Mouse (Mus musculus) midbrain, postnatal 0 days (tissue): ENCODE results near the gene Dgkg. TPM values are rescaled to one million over a fixed set of nuclear protein-coding genes. Genes with fewer than 3 reads are reported as not detected.

Source experiments
- ATAC-seq: fragments of 200-750 bp; cut with Nextera tagmentation; 2 replicates; pipeline ENCODE4 v1.8.0; 2017; ENCODE audit warnings: moderate number of reproducible peaks, mild to moderate bottlenecking, moderate TSS enrichment, moderate library complexity; ENCODE audit not compliant: low FRiP score
- DNase-seq: peaks from one replicate; pipeline ENCODE4 v3.0.0-alpha.2; 2015; ENCODE audit warnings: low spot score
- H3K27ac ChIP-seq: fragments of 300-500 bp; sonication (generic); 2 replicates; pipeline ENCODE4 v1.5.1; 2014; ENCODE audit warnings: low read depth, mild to moderate bottlenecking, low read length, mixed read lengths
- H3K27me3 ChIP-seq: fragments of 300-500 bp; sonication (generic); 2 replicates; pipeline ENCODE4 v1.6.1; 2014; ENCODE audit warnings: low read length, control low read depth, mixed read lengths; ENCODE audit not compliant: insufficient read depth
- H3K36me3 ChIP-seq: fragments of 300-500 bp; sonication (generic); 2 replicates; pipeline ENCODE4 v1.6.1; 2014; ENCODE audit warnings: low read length, control low read depth, mixed read lengths; ENCODE audit not compliant: insufficient read depth
- H3K4me1 ChIP-seq: fragments of 300-500 bp; sonication (generic); 2 replicates; pipeline ENCODE4 v1.6.1; 2014; ENCODE audit warnings: mild to moderate bottlenecking, control low read depth, antibody characterized with exemption, low read length, mixed read lengths; ENCODE audit not compliant: insufficient read depth
- H3K4me2 ChIP-seq: fragments of 300-500 bp; sonication (generic); 2 replicates; pipeline ENCODE4 v1.6.1; 2014; ENCODE audit warnings: low read depth, mild to moderate bottlenecking, low read length, mixed read lengths; ENCODE audit not compliant: poor library complexity, severe bottlenecking
- H3K4me3 ChIP-seq: fragments of 300-500 bp; sonication (generic); 2 replicates; pipeline ENCODE4 v1.5.1; 2014; ENCODE audit warnings: low read depth, mild to moderate bottlenecking, low read length, moderate library complexity
- H3K9ac ChIP-seq: fragments of 300-500 bp; sonication (generic); replicated peaks from 2 replicates; pipeline ENCODE4 v1.6.1; 2014; ENCODE audit warnings: mild to moderate bottlenecking, low read length, moderate library complexity, mixed read lengths; ENCODE audit not compliant: poor library complexity, severe bottlenecking
- H3K9me3 ChIP-seq: fragments of 300-500 bp; sonication (generic); 2 replicates; pipeline ENCODE4 v1.6.1; 2016; ENCODE audit warnings: low read length, control low read depth
- CTCF ChIP-seq: IDR thresholded peaks from 2 replicates; pipeline ENCODE4 v1.5.1; 2016; ENCODE audit warnings: antibody characterized with exemption, mild to moderate bottlenecking
- WGBS: fragments of 180-500 bp; shearing (Covaris S2); extraction: QIAGEN DNeasy Blood & Tissue Kit; methylation state at CpG from one replicate; pipeline ENCODE4 v1.1.7; 2014; 5-methylcytosine and 5-hydroxymethylcytosine counted together
- polyA plus RNA-seq: library from polyadenylated mRNA; unstranded; fragments of >200 nt; fragmentation: Nextera tagmentation; extraction: Ambion mirVana; gene quantifications from 2 replicates; pipeline ENCODE4 v1.2.1, GENCODE M21; 2015
- total RNA-seq: library from RNA; depleted of rRNA; stranded (reverse); fragments of >200 nt; gene quantifications from 2 replicates; pipeline ENCODE4 v1.2.3, GENCODE M21; 2014

Dgkg gene
- total and polyA plus RNA-seq, 2 experiments from 2014 or later: 5.5 to 8.2 TPM

DNA sequence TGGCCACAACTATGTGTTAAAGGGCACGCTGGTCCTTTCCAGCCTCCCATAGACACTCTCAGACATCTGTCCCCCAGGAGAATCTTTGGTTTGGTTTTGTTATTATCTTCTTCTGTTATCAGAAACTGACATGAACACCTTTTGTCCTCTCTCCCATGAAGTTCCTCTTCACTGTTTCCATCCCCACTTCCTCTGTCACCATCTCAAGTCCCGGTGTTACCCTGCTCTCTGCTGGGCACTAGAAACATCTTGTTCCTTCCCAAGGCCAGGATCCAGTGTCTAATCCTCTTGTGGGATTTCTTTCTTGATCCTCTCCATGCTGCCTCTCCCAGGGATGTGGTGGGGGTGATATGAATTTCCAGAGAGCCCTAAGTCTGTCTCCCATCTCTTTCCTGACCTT, 32.6 kb upstream of the Dgkg start:
- H3K4me1 ChIP-seq: no peaks in the 10 kb centered on the region
- no peak overlapping the region for H3K4me2 ChIP-seq
- no peaks in the 10 kb centered on the region for H3K27me3 ChIP-seq
- no peak overlapping the region for H3K27ac ChIP-seq
- DNase-seq (no peak), ATAC-seq (no peak)
- no peak overlapping the region for H3K9ac ChIP-seq
- 93% methylated on average over 2 of the region's 2 CpGs for WGBS
- H3K4me3 ChIP-seq: no peak overlapping the region
- H3K36me3 ChIP-seq: no peaks in the 10 kb centered on the region
- no peaks in the 10 kb centered on the region for H3K9me3 ChIP-seq
- TF ChIP-seq CTCF: no peak

- Histone ChIP-seq H3K4me1 (no peaks in the 10 kb centered on the region), H3K4me3 (no peak overlapping the region), H3K27me3 (no peaks in the 10 kb centered on the region), H3K9ac (no peak overlapping the region), H3K27ac (no peak overlapping the region), H3K36me3 (no peaks in the 10 kb centered on the region), H3K4me2 (no peak overlapping the region), H3K9me3 (no peaks in the 10 kb centered on the region)
- no peak for DNase-seq
- 82% methylated on average over 8 of the region's 8 CpGs for WGBS
- no peak for ATAC-seq
- TF ChIP-seq CTCF: no peak
Measured at GRCm38 (mm10) chr16:22687711-22688230, 30.8 kb upstream of the Dgkg start.

GRCm38 (mm10) chr16:22683605-22684004, 26.6 kb upstream of the Dgkg start:
- H3K27ac ChIP-seq: no peak overlapping the region
- no peaks in the 10 kb centered on the region for H3K4me1 ChIP-seq
- no peak for TF ChIP-seq CTCF
- 83% methylated on average over 3 of the region's 3 CpGs for WGBS
- H3K4me3 ChIP-seq: no peak overlapping the region
- ATAC-seq: no peak
- DNase-seq: no peak
- H3K9me3 ChIP-seq: no peaks in the 10 kb centered on the region
- H3K9ac ChIP-seq: no peak overlapping the region
- no peak overlapping the region for H3K4me2 ChIP-seq
- H3K27me3 ChIP-seq: no peaks in the 10 kb centered on the region
- H3K36me3 ChIP-seq: no peaks in the 10 kb centered on the region

DNA sequence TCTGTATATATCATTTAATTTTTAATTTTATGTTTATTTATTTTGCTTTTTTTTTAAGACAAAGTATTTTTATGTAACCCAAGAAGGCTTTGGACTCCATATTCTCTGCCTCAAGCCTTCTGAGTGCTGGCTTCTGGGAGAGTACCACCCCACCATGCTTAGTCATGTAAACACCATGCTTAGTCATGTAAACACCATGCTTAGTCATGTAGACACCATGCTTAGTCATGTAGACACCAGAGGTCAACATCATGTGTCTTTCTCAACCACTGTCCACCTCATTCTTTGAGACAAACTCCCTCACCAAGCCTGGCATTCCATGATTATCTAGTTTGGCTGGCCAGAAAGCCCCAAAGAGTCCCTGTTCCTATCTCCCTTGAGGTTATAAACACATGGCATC, 25.7 kb upstream of the Dgkg start:
- no peak overlapping the region for H3K27ac ChIP-seq
- no peaks in the 10 kb centered on the region for H3K27me3 ChIP-seq
- H3K9me3 ChIP-seq: no peaks in the 10 kb centered on the region
- TF ChIP-seq CTCF: no peak
- no peaks in the 10 kb centered on the region for H3K36me3 ChIP-seq
- H3K4me2 ChIP-seq: no peak overlapping the region
- DNase-seq (no peak), ATAC-seq (no peak)
- no peaks in the 10 kb centered on the region for H3K4me1 ChIP-seq
- no peak overlapping the region for H3K4me3 ChIP-seq
- no peak overlapping the region for H3K9ac ChIP-seq

- Histone ChIP-seq H3K4me1 (no peaks in the 10 kb centered on the region), H3K27me3 (no peaks in the 10 kb centered on the region), H3K4me3 (no peak overlapping the region), H3K9ac (no peak overlapping the region), H3K9me3 (no peaks in the 10 kb centered on the region), H3K27ac (no peak overlapping the region), H3K4me2 (no peak overlapping the region), H3K36me3 (no peaks in the 10 kb centered on the region)
- DNase-seq (no peak), ATAC-seq (no peak)
- WGBS: 68% methylated on average over 3 of the region's 3 CpGs
- TF ChIP-seq CTCF: no peak
Measured at GRCm38 (mm10) chr16:22679641-22680040, 22.6 kb upstream of the Dgkg start.

DNA sequence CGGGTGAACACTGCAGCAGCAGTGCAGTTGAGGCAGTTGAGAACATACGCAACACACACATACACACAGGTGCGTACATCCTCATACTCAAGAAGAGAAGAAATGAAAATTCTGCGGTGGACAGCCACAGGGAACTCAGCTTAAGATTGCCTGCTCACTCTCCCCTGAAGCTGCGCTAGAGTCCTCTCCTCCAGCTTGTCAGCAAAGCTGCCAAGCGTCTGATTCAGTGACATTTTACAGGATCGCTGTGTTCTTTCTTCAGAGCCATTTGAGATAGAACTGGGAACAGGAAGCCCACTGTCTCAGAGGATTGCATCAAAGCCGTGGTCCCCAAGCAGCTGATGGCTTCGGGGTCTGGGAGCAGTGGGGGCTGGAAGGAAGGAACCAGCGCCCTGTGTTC, 17.6 kb upstream of the Dgkg start:
- no peaks in the 10 kb centered on the region for H3K36me3 ChIP-seq
- WGBS: 85% methylated on average over 10 of the region's 10 CpGs
- no peak overlapping the region for H3K4me2 ChIP-seq
- no peak overlapping the region for H3K4me3 ChIP-seq
- H3K27ac ChIP-seq: no peak overlapping the region
- H3K27me3 ChIP-seq: no peaks in the 10 kb centered on the region
- H3K9me3 ChIP-seq: no peaks in the 10 kb centered on the region
- no peak for TF ChIP-seq CTCF
- DNase-seq (no peak), ATAC-seq (no peak)
- no peaks in the 10 kb centered on the region for H3K4me1 ChIP-seq
- no peak overlapping the region for H3K9ac ChIP-seq
